Mouse (Mus musculus): ENCODE data around the gene Cx3cl1. TPM values are rescaled to one million over a fixed set of nuclear protein-coding genes. Genes with fewer than 3 reads are reported as not detected.

Gene Cx3cl1
- polyA plus RNA-seq, 1 experiment from 2014 or later = 21.8 TPM

- 28% methylated on average over 6 of the region's 6 CpGs for WGBS
- Histone ChIP-seq H3K27me3 (ENCODE audit: control insufficient read depth, insufficient read depth, low read length) (no peaks in the 10 kb centered on the region), H3K4me2 (ENCODE audit: low read length) (peak overlapping the region; percentile 42), H3K27ac (replicated peaks; ENCODE audit: low read depth, low read length) (peak overlapping the region; percentile 63), H3K9ac (replicated peaks; ENCODE audit: low read length) (peak overlapping the region; percentile 35; the same call in 1 of the 2 replicates), H3K4me1 (ENCODE audit: control insufficient read depth, insufficient read depth, low read length) (no peaks in the 10 kb centered on the region), H3K36me3 (ENCODE audit: control insufficient read depth, insufficient read depth, low read length) (no peaks in the 10 kb centered on the region), H3K4me3 (replicated peaks; ENCODE audit: low read depth, low read length) (peak overlapping the region; percentile 1; the same call in 1 of the 2 replicates), H3K9me3 (ENCODE audit: control insufficient read depth, low read length) (no peaks in the 10 kb centered on the region)
- peak; percentile 97 for DNase-seq
- ATAC-seq (ENCODE audit: low FRiP score, low TSS enrichment) = peak; percentile 66
Observed at GRCm38 (mm10) chr8:94812645-94813098, 40.9 kb downstream of the Cx3cl1 start.

- 0% methylated on average over 1 of the region's 1 CpGs for WGBS
- no peak for ATAC-seq (ENCODE audit: low FRiP score, low TSS enrichment)
- no peak overlapping the region for H3K27ac ChIP-seq (replicated peaks; ENCODE audit: low read depth, low read length)
- no peaks in the 10 kb centered on the region for H3K4me1 ChIP-seq (ENCODE audit: control insufficient read depth, insufficient read depth, low read length)
- H3K9me3 ChIP-seq (ENCODE audit: control insufficient read depth, low read length) = no peaks in the 10 kb centered on the region
- H3K27me3 ChIP-seq (ENCODE audit: control insufficient read depth, insufficient read depth, low read length) = no peaks in the 10 kb centered on the region
- H3K4me2 ChIP-seq (ENCODE audit: low read length) = no peak overlapping the region
- H3K9ac ChIP-seq (replicated peaks; ENCODE audit: low read length) = no peak overlapping the region
- peak; percentile 48 for DNase-seq
- H3K36me3 ChIP-seq (ENCODE audit: control insufficient read depth, insufficient read depth, low read length) = no peaks in the 10 kb centered on the region
- no peak overlapping the region for H3K4me3 ChIP-seq (replicated peaks; ENCODE audit: low read depth, low read length)
Observed at GRCm38 (mm10) chr8:94814556-94814955, 42.7 kb downstream of the Cx3cl1 start.

GRCm38 (mm10) chr8:94817933-94818332, 46.1 kb downstream of the Cx3cl1 start:
- peaks cover 27% of the 10 kb centered on the region for H3K36me3 ChIP-seq (ENCODE audit: control insufficient read depth, insufficient read depth, low read length)
- H3K4me3 ChIP-seq (replicated peaks; ENCODE audit: low read depth, low read length) = no peak overlapping the region
- 94% methylated on average over 11 of the region's 11 CpGs for WGBS
- no peak overlapping the region for H3K4me2 ChIP-seq (ENCODE audit: low read length)
- ATAC-seq (ENCODE audit: low FRiP score, low TSS enrichment) (no peak), DNase-seq (no peak)
- no peaks in the 10 kb centered on the region for H3K27me3 ChIP-seq (ENCODE audit: control insufficient read depth, insufficient read depth, low read length)
- H3K9me3 ChIP-seq (ENCODE audit: control insufficient read depth, low read length) = no peaks in the 10 kb centered on the region
- H3K9ac ChIP-seq (replicated peaks; ENCODE audit: low read length) = no peak overlapping the region
- H3K27ac ChIP-seq (replicated peaks; ENCODE audit: low read depth, low read length) = no peak overlapping the region
- no peaks in the 10 kb centered on the region for H3K4me1 ChIP-seq (ENCODE audit: control insufficient read depth, insufficient read depth, low read length)

GRCm38 (mm10) chr8:94819671-94820179, 47.9 kb downstream of the Cx3cl1 start:
- Histone ChIP-seq H3K4me2 (ENCODE audit: low read length) (no peak overlapping the region), H3K27ac (replicated peaks; ENCODE audit: low read depth, low read length) (no peak overlapping the region), H3K9me3 (ENCODE audit: control insufficient read depth, low read length) (no peaks in the 10 kb centered on the region), H3K9ac (replicated peaks; ENCODE audit: low read length) (no peak overlapping the region), H3K4me3 (replicated peaks; ENCODE audit: low read depth, low read length) (no peak overlapping the region), H3K27me3 (ENCODE audit: control insufficient read depth, insufficient read depth, low read length) (no peaks in the 10 kb centered on the region), H3K4me1 (ENCODE audit: control insufficient read depth, insufficient read depth, low read length) (no peaks in the 10 kb centered on the region), H3K36me3 (ENCODE audit: control insufficient read depth, insufficient read depth, low read length) (peaks cover 43% of the 10 kb centered on the region)
- WGBS = 86% methylated on average over 6 of the region's 6 CpGs
- no peak for DNase-seq
- no peak for ATAC-seq (ENCODE audit: low FRiP score, low TSS enrichment)

- Histone ChIP-seq H3K4me3 (replicated peaks; ENCODE audit: low read depth, low read length) (no peak overlapping the region), H3K9me3 (ENCODE audit: control insufficient read depth, low read length) (no peaks in the 10 kb centered on the region), H3K9ac (replicated peaks; ENCODE audit: low read length) (no peak overlapping the region), H3K27me3 (ENCODE audit: control insufficient read depth, insufficient read depth, low read length) (no peaks in the 10 kb centered on the region), H3K4me2 (ENCODE audit: low read length) (no peak overlapping the region), H3K27ac (replicated peaks; ENCODE audit: low read depth, low read length) (no peak overlapping the region), H3K4me1 (ENCODE audit: control insufficient read depth, insufficient read depth, low read length) (no peaks in the 10 kb centered on the region), H3K36me3 (ENCODE audit: control insufficient read depth, insufficient read depth, low read length) (peaks cover 50% of the 10 kb centered on the region)
- WGBS = 93% methylated on average over 7 of the region's 7 CpGs
- ATAC-seq (ENCODE audit: low FRiP score, low TSS enrichment) (no peak), DNase-seq (no peak)
Observed at GRCm38 (mm10) chr8:94820553-94820952, 48.7 kb downstream of the Cx3cl1 start.

- H3K36me3 ChIP-seq (ENCODE audit: control insufficient read depth, insufficient read depth, low read length) = peaks cover 56% of the 10 kb centered on the region
- no peak for ATAC-seq (ENCODE audit: low FRiP score, low TSS enrichment)
- 78% methylated on average over 2 of the region's 2 CpGs for WGBS
Observed at GRCm38 (mm10) chr8:94821381-94821780, 49.6 kb downstream of the Cx3cl1 start.

GRCm38 (mm10) chr8:94822637-94823560, 51.1 kb downstream of the Cx3cl1 start:
- 80% methylated on average over 23 of the region's 23 CpGs for WGBS
- ATAC-seq (ENCODE audit: low FRiP score, low TSS enrichment) (no peak), DNase-seq (peak; percentile 79)
- Histone ChIP-seq H3K4me3 (replicated peaks; ENCODE audit: low read depth, low read length) (no peak overlapping the region), H3K4me2 (ENCODE audit: low read length) (no peak overlapping the region), H3K9ac (replicated peaks; ENCODE audit: low read length) (no peak overlapping the region), H3K27ac (replicated peaks; ENCODE audit: low read depth, low read length) (no peak overlapping the region), H3K36me3 (ENCODE audit: control insufficient read depth, insufficient read depth, low read length) (peaks cover 68% of the 10 kb centered on the region), H3K4me1 (ENCODE audit: control insufficient read depth, insufficient read depth, low read length) (no peaks in the 10 kb centered on the region), H3K27me3 (ENCODE audit: control insufficient read depth, insufficient read depth, low read length) (no peaks in the 10 kb centered on the region), H3K9me3 (ENCODE audit: control insufficient read depth, low read length) (no peaks in the 10 kb centered on the region)

More at GRCm38 (mm10) chr8:94821381-94821780, 49.6 kb downstream of the Cx3cl1 start:
- H3K27me3 ChIP-seq (ENCODE audit: control insufficient read depth, insufficient read depth, low read length) = no peaks in the 10 kb centered on the region
- H3K4me2 ChIP-seq (ENCODE audit: low read length) = no peak overlapping the region
- H3K4me3 ChIP-seq (replicated peaks; ENCODE audit: low read depth, low read length) = no peak overlapping the region
- H3K9ac ChIP-seq (replicated peaks; ENCODE audit: low read length) = no peak overlapping the region
- no peaks in the 10 kb centered on the region for H3K4me1 ChIP-seq (ENCODE audit: control insufficient read depth, insufficient read depth, low read length)
- no peak overlapping the region for H3K27ac ChIP-seq (replicated peaks; ENCODE audit: low read depth, low read length)
- no peaks in the 10 kb centered on the region for H3K9me3 ChIP-seq (ENCODE audit: control insufficient read depth, low read length)
- DNase-seq = no peak

GRCm38 (mm10) chr8:94825170-94825569, 53.4 kb downstream of the Cx3cl1 start:
- no peaks in the 10 kb centered on the region for H3K4me1 ChIP-seq (ENCODE audit: control insufficient read depth, insufficient read depth, low read length)
- peaks cover 76% of the 10 kb centered on the region for H3K36me3 ChIP-seq (ENCODE audit: control insufficient read depth, insufficient read depth, low read length)
- DNase-seq (no peak), ATAC-seq (ENCODE audit: low FRiP score, low TSS enrichment) (no peak)
- H3K27ac ChIP-seq (replicated peaks; ENCODE audit: low read depth, low read length) = no peak overlapping the region
- H3K27me3 ChIP-seq (ENCODE audit: control insufficient read depth, insufficient read depth, low read length) = no peaks in the 10 kb centered on the region
- H3K9ac ChIP-seq (replicated peaks; ENCODE audit: low read length) = no peak overlapping the region
- no peak overlapping the region for H3K4me2 ChIP-seq (ENCODE audit: low read length)
- H3K4me3 ChIP-seq (replicated peaks; ENCODE audit: low read depth, low read length) = no peak overlapping the region
- 86% methylated on average over 6 of the region's 6 CpGs for WGBS
- H3K9me3 ChIP-seq (ENCODE audit: control insufficient read depth, low read length) = no peaks in the 10 kb centered on the region
